7 mouse cellular contexts compared by ENCODE assay signal in genomic region chr9:45955107-45955963, GRCm38 (mm10). TPM values are rescaled to one million over a fixed set of nuclear protein-coding genes. Genes with fewer than 3 reads are reported as not detected.
DNase-seq lines count a peak whose midpoint lies in the region; ATAC-seq lines count a peak whose summit lies in the region.

Gene Sidt2, minus strand, starts transcription at chr9:45955258.

- no peaks in the 10 kb centered on the region for H3K27me3 ChIP-seq in embryonic facial prominence, embryonic 10.5 days (replicated peaks; ENCODE audit: low read depth, poor library complexity, severe bottlenecking)
- no peaks in the 10 kb centered on the region for H3K27me3 ChIP-seq in intestine, embryonic 16.5 days (replicated peaks; ENCODE audit: control insufficient read depth, insufficient read depth, low read length)

- peak within 1 kb of the TSS; percentile 95 for H3K4me3 ChIP-seq in embryonic facial prominence, embryonic 10.5 days
- H3K4me3 ChIP-seq in intestine, embryonic 16.5 days (ENCODE audit: low read length): peak within 1 kb of the TSS; percentile 89

- no peaks in the 10 kb centered on the region for H3K9me3 ChIP-seq in embryonic facial prominence, embryonic 10.5 days
- H3K9me3 ChIP-seq in intestine, embryonic 16.5 days (ENCODE audit: control insufficient read depth, low read length): no peaks in the 10 kb centered on the region

- H3K4me2 ChIP-seq in intestine, embryonic 16.5 days (ENCODE audit: low read depth, low read length): peak within 1 kb of the TSS; percentile 87

- WGBS in embryonic facial prominence, embryonic 10.5 days: under 1% methylated on average over 48 of the region's 48 CpGs
- WGBS in intestine, embryonic 16.5 days: 1% methylated on average over 48 of the region's 48 CpGs

- peak; percentile 97 for ATAC-seq in intestine, embryonic 16.5 days

- peaks cover 31% of the 10 kb centered on the region for H3K36me3 ChIP-seq in embryonic facial prominence, embryonic 10.5 days (replicated peaks)
- H3K36me3 ChIP-seq in intestine, embryonic 16.5 days (ENCODE audit: control insufficient read depth, insufficient read depth, low read length): 0 out of 2 replicates have a peak, but pooled peaks cover 3% of the 10 kb centered on the region

- DNase-seq in adrenal gland, postnatal 14 days: peak; percentile 93
- peak; percentile 90 for DNase-seq in embryonic facial prominence, embryonic 10.5 days (ENCODE audit: low spot score)
- peak; percentile 40 for DNase-seq in gonadal fat pad, adult 2 months (ENCODE audit: low read depth)
- peak; percentile 93 to 95 for DNase-seq in left cerebral cortex, postnatal 25 days (ENCODE audit: low spot score in 2 of 2)
- peak; percentile 90 for DNase-seq in mesoderm, embryonic 11.5 days (ENCODE audit: low read depth, low spot score)
- peak; percentile 86 to 91 for DNase-seq in right cerebral cortex, postnatal 36 days (ENCODE audit: low spot score in 2 of 2)

- peaks cover 34% of the 10 kb centered on the region for H3K4me1 ChIP-seq in embryonic facial prominence, embryonic 10.5 days
- peaks cover 15% of the 10 kb centered on the region for H3K4me1 ChIP-seq in intestine, embryonic 16.5 days (ENCODE audit: control insufficient read depth, insufficient read depth, low read length)

- H3K27ac ChIP-seq in embryonic facial prominence, embryonic 10.5 days (replicated peaks): peak within 1 kb of the TSS; percentile 91
- peak within 1 kb of the TSS; percentile 91 for H3K27ac ChIP-seq in intestine, embryonic 16.5 days (ENCODE audit: low read length)

- intact Hi-C loops in left cerebral cortex, postnatal 25 days (cut with DNase I): loop anchor here (2.0 kb wide), 1 partner anchor 49 kb away; the partner anchor contains the start of genes Pcsk7 and Rnf214

- peak within 1 kb of the TSS; percentile 85 for H3K9ac ChIP-seq in intestine, embryonic 16.5 days (ENCODE audit: low read depth, low read length)

RNA-seq across cellular contexts. Expression of gene Sidt2, which starts in this region (rescaled TPM):
- total RNA-seq in adrenal gland, postnatal 14 days (2021): 177 and 178 TPM in 2 replicates
- polyA plus RNA-seq in embryonic facial prominence, embryonic 10.5 days (2016; fragmentation: Nextera tagmentation; extraction: Ambion mirVana): 24.7 and 27.4 TPM in 2 replicates
- 698 and 957 TPM in 2 replicates for polyA plus RNA-seq in gonadal fat pad, adult 2 months (2012; rRNA removed)
- polyA plus RNA-seq in intestine, embryonic 16.5 days (2015; fragmentation: Nextera tagmentation; extraction: Ambion mirVana): 33.4 and 37.2 TPM in 2 replicates
- 10 to 100 TPM; 85.2 to 91.7 TPM for total RNA-seq in left cerebral cortex, postnatal 25 days (2021)

Comparison
In these comparisons a context has a peak if more than half of its experiments do, and no peak if none do; other contexts are left out.
1. Peak in every context shown above with its lines: DNase-seq, ATAC-seq, H3K4me3 ChIP-seq and H3K27ac ChIP-seq.
2. RNA of gene Sidt2 (polyA plus RNA-seq): 698 to 957 TPM in gonadal fat pad, adult 2 months; 33.4 to 37.2 TPM in intestine, embryonic 16.5 days and 24.7 to 27.4 TPM in embryonic facial prominence, embryonic 10.5 days; every median in the first group is over 10 times any median in the second.
3. DNase-seq: peak in every context shown above with its lines; median percentile 94 in left cerebral cortex, postnatal 25 days; 93 in adrenal gland, postnatal 14 days; 90 in embryonic facial prominence, embryonic 10.5 days; 90 in mesoderm, embryonic 11.5 days; 88 in right cerebral cortex, postnatal 36 days; 40 in gonadal fat pad, adult 2 months.